In the genomic region with DNA sequence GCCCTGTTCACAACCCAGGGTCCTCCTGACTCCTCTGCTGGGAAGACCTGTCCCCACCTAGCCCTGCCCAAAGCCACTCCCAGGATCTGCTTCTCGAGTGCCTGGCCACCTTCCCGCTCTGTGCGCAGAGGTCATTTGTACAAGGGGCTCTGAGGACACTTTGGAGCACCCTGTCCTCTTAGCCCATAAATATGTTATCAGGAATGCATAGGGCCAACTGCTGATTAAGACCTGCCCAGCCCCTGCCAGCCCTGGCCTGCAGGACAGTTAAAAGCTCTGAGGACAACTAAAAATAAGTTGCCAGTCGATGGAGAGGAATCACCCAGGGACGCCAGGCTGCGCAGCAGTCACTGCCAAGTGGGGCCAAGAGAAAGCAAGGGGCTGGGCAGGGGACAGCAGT, we compare ENCODE assay signal across 25 mouse cellular contexts. TPM values are rescaled to one million over a fixed set of nuclear protein-coding genes. Genes with fewer than 3 reads are reported as not detected.
DNase-seq lines count a peak whose midpoint lies in the region; ATAC-seq and TF ChIP-seq lines count a peak whose summit lies in the region.
"Had no signal": no experiment of that assay in that cellular context is flagged by ENCODE, and none has a peak within 500 bp of the region (broad histone marks: within the 10 kb centered on the region; RNA-seq: fewer than 3 reads in every experiment).

No protein-coding gene starts in this region.

- in situ Hi-C loops in ES-E14 (cut with MboI; ENCODE audit: low sequenced_read_pairs in 2 of 2, unreplicated experiment in 2 of 2) = loop anchor here in 1 of 2 experiments (10.0 kb wide), 2 partner anchors 108 to 138 kb away; no protein-coding TSS in a partner anchor

- H3K4me2 ChIP-seq in heart, embryonic 15.5 days = no peak overlapping the region
- H3K4me2 ChIP-seq in hindbrain, embryonic 13.5 days = no peak overlapping the region
- H3K4me2 ChIP-seq: embryonic facial prominence, embryonic 15.5 days; forebrain, embryonic 12.5 days; limb, embryonic 12.5 days; midbrain, embryonic 12.5 days; neural tube, embryonic 12.5 days had no signal

- DNase-seq in ES-E14 (ENCODE audit: low read depth, low spot score) (no peak), adipocyte (ENCODE audit: low spot score) (no peak)
- peak; percentile 69 for DNase-seq in heart, adult 8-10 months (ENCODE audit: low spot score)
- peak; percentile 46 for DNase-seq in heart, postnatal 25 days (ENCODE audit: low spot score)
- DNase-seq in urinary bladder, adult 18-20 months (ENCODE audit: low spot score in 2 of 2) = no peak
- no peak for DNase-seq in layer of hippocampus, postnatal 36 days
- DNase-seq: cerebellum, adult 8-10 months; cerebellum, postnatal 25 days; forebrain, postnatal 0 days; gastrocnemius, postnatal 10 days; kidney, adult 2 months; lung, postnatal 36 days had no signal

- intact Hi-C loops in heart, postnatal 25 days (cut with DNase I) = no loop called here

- peaks cover 5 to 16% of the 10 kb centered on the region in 2 experiments; a peak in 3 of 4 replicates for H3K4me1 ChIP-seq in ES-E14 (ENCODE audit: control insufficient read depth in 2 of 2, insufficient read depth in 2 of 2, low read length in 2 of 2, poor library complexity in 1 of 2)
- H3K4me1 ChIP-seq in heart, embryonic 15.5 days (replicated peaks) = peaks cover 43% of the 10 kb centered on the region
- no peaks in the 10 kb centered on the region for H3K4me1 ChIP-seq in hindbrain, embryonic 13.5 days (replicated peaks)
- H3K4me1 ChIP-seq: embryonic facial prominence, embryonic 10.5 days; embryonic facial prominence, embryonic 15.5 days; forebrain, embryonic 12.5 days; hindbrain, embryonic 10.5 days; limb, embryonic 12.5 days; midbrain, embryonic 12.5 days; neural tube, embryonic 12.5 days had no signal

- no peak overlapping the region for H3K4me3 ChIP-seq in ES-E14 (ENCODE audit: insufficient read depth in 1 of 2, low read depth in 1 of 2, low read length in 2 of 2, poor library complexity in 1 of 2, severe bottlenecking in 1 of 2)
- H3K4me3 ChIP-seq in heart, embryonic 15.5 days = no peak overlapping the region
- H3K4me3 ChIP-seq in hindbrain, embryonic 13.5 days = no peak overlapping the region
- H3K4me3 ChIP-seq: embryonic facial prominence, embryonic 10.5 days; embryonic facial prominence, embryonic 15.5 days; forebrain, embryonic 12.5 days; hindbrain, embryonic 10.5 days; limb, embryonic 12.5 days; midbrain, embryonic 12.5 days; myocyte; neural tube, embryonic 12.5 days had no signal

- no peaks in the 10 kb centered on the region for H3K27me3 ChIP-seq in heart, embryonic 15.5 days
- no peaks in the 10 kb centered on the region for H3K27me3 ChIP-seq in hindbrain, embryonic 13.5 days
- H3K27me3 ChIP-seq: embryonic facial prominence, embryonic 15.5 days; forebrain, embryonic 12.5 days; limb, embryonic 12.5 days; midbrain, embryonic 12.5 days; neural tube, embryonic 12.5 days had no signal

- no peaks in the 10 kb centered on the region for H3K9me3 ChIP-seq in ES-E14 (ENCODE audit: control insufficient read depth, insufficient read depth, low read depth, low read length)
- no peaks in the 10 kb centered on the region for H3K9me3 ChIP-seq in heart, embryonic 15.5 days (replicated peaks)
- H3K9me3 ChIP-seq in hindbrain, embryonic 13.5 days = no peaks in the 10 kb centered on the region
- H3K9me3 ChIP-seq: embryonic facial prominence, embryonic 10.5 days; embryonic facial prominence, embryonic 15.5 days; forebrain, embryonic 12.5 days; limb, embryonic 12.5 days; neural tube, embryonic 12.5 days had no signal

- 54% methylated on average over 6 of the region's 6 CpGs for WGBS in heart, embryonic 15.5 days
- 94% methylated on average over 6 of the region's 6 CpGs for WGBS in hindbrain, embryonic 13.5 days

- ATAC-seq in heart, embryonic 15.5 days (replicated peaks; ENCODE audit: insufficient number of reproducible peaks, insufficient read depth, low FRiP score, low read depth) = peak; percentile 56; the same call in 1 of the 2 replicates
- no peak for ATAC-seq in hindbrain, embryonic 13.5 days (ENCODE audit: low FRiP score)
- ATAC-seq: forebrain, postnatal 0 days; hindbrain, embryonic 16.5 days had no signal

- peak overlapping the region; percentile 24; the same call in 1 of the 2 replicates for H3K27ac ChIP-seq in ES-E14 (ENCODE audit: insufficient read depth, low read depth, low read length, poor library complexity, severe bottlenecking)
- H3K27ac ChIP-seq in heart, embryonic 15.5 days = peak overlapping the region; percentile 57
- no peak overlapping the region for H3K27ac ChIP-seq in hindbrain, embryonic 13.5 days
- H3K27ac ChIP-seq: embryonic facial prominence, embryonic 10.5 days; embryonic facial prominence, embryonic 15.5 days; forebrain, embryonic 12.5 days; hindbrain, embryonic 10.5 days; limb, embryonic 12.5 days; midbrain, embryonic 12.5 days; neural tube, embryonic 12.5 days had no signal

- H3K9ac ChIP-seq in ES-E14 (ENCODE audit: insufficient read depth, low read depth, low read length, poor library complexity, severe bottlenecking) = no peak overlapping the region
- no peak overlapping the region for H3K9ac ChIP-seq in heart, embryonic 15.5 days
- H3K9ac ChIP-seq in hindbrain, embryonic 13.5 days = no peak overlapping the region
- H3K9ac ChIP-seq: embryonic facial prominence, embryonic 15.5 days; forebrain, embryonic 12.5 days; forebrain, postnatal 0 days; limb, embryonic 12.5 days; midbrain, embryonic 12.5 days; neural tube, embryonic 12.5 days had no signal

- peaks cover 32% of the 10 kb centered on the region for H3K36me3 ChIP-seq in ES-E14 (ENCODE audit: control insufficient read depth, insufficient read depth, low read length, poor library complexity, severe bottlenecking)
- H3K36me3 ChIP-seq in heart, embryonic 15.5 days = no peaks in the 10 kb centered on the region
- H3K36me3 ChIP-seq in hindbrain, embryonic 13.5 days = no peaks in the 10 kb centered on the region
- H3K36me3 ChIP-seq: embryonic facial prominence, embryonic 15.5 days; forebrain, embryonic 12.5 days; G1E; midbrain, embryonic 12.5 days; neural tube, embryonic 12.5 days had no signal

TF ChIP-seq in ES-E14, 5 proteins besides CTCF, POLR2A, EP300 and RAD21:
- no peak for TF ChIP-seq MAFK (IDR thresholded peaks at IDR 0.05; ENCODE audit: insufficient read depth, low read depth, low read length)
- TF ChIP-seq ZNF384 (IDR thresholded peaks at IDR 0.05; ENCODE audit: low read depth, low read length) = no peak
- TF ChIP-seq HCFC1 (IDR thresholded peaks at IDR 0.05; ENCODE audit: borderline replicate concordance, insufficient read depth, low read length) = no peak
- TF ChIP-seq CHD2 (IDR thresholded peaks at IDR 0.05; ENCODE audit: low read depth, low read length) = no peak
- TF ChIP-seq ZC3H11A (IDR thresholded peaks at IDR 0.05; ENCODE audit: borderline replicate concordance, low read depth, low read length) = no peak

RNA-seq across cellular contexts. Expression of gene Kcnb1, which starts 22.6 kb away (rescaled TPM):
- 1.3 and 4.0 TPM in 2 replicates for total RNA-seq in ES-E14 (2012; rRNA removed)
- total RNA-seq in heart, adult 8-10 months (2022) = 10 to 100 TPM; 33.9 to 43.8 (median 38.8) TPM
- polyA plus RNA-seq in heart, embryonic 15.5 days (2015; fragmentation: Nextera tagmentation; extraction: Ambion mirVana) = 0.60 and 0.62 TPM in 2 replicates
- total RNA-seq in heart, postnatal 25 days (2021) = 10 to 100 TPM; 40.9 to 47.9 TPM
- 2.2 and 2.4 TPM in 2 replicates for polyA plus RNA-seq in hindbrain, embryonic 13.5 days (2015; fragmentation: Nextera tagmentation; extraction: Ambion mirVana)
- total RNA-seq in layer of hippocampus, postnatal 36 days (2021) = 100 to 1,000 TPM in 1 of 2 experiments, 10 to 100 TPM in 1; 94.3 to 107 TPM
- polyA plus RNA-seq: G1E had no signal

RNA-seq across cellular contexts. Expression of gene Ptgis, which starts 27.9 kb away (rescaled TPM):
- 16.1 and 23.8 TPM in 2 replicates for total RNA-seq in ES-E14 (2012; rRNA removed)
- total RNA-seq in heart, adult 8-10 months (2022) = 10 to 100 TPM; 14.5 to 23.5 (median 16.9) TPM
- 22.5 and 25.7 TPM in 2 replicates for polyA plus RNA-seq in heart, embryonic 15.5 days (2015; fragmentation: Nextera tagmentation; extraction: Ambion mirVana)
- 10 to 100 TPM; 18.8 to 24.6 TPM for total RNA-seq in heart, postnatal 25 days (2021)
- polyA plus RNA-seq in hindbrain, embryonic 13.5 days (2015; fragmentation: Nextera tagmentation; extraction: Ambion mirVana) = 5.8 and 6.5 TPM in 2 replicates
- total RNA-seq in layer of hippocampus, postnatal 36 days (2021) = 1 to 10 TPM in 1 of 2 experiments, under 1 TPM in 1; 0.52 to 1.1 TPM
- total RNA-seq: G1E; megakaryocyte, adult 5-6 weeks had no signal
- polyA plus RNA-seq: G1E had no signal

Comparison
In these comparisons a context has a peak if more than half of its experiments do, and no peak if none do; other contexts are left out.
1. DNase-seq: peak in heart, adult 8-10 months (single experiment) and heart, postnatal 25 days (single experiment); none in ES-E14 (single experiment), urinary bladder, adult 18-20 months (0 of 2), layer of hippocampus, postnatal 36 days (0 of 2) and adipocyte (single experiment).